27 mouse cellular contexts compared by ENCODE assay signal in the genomic region with DNA sequence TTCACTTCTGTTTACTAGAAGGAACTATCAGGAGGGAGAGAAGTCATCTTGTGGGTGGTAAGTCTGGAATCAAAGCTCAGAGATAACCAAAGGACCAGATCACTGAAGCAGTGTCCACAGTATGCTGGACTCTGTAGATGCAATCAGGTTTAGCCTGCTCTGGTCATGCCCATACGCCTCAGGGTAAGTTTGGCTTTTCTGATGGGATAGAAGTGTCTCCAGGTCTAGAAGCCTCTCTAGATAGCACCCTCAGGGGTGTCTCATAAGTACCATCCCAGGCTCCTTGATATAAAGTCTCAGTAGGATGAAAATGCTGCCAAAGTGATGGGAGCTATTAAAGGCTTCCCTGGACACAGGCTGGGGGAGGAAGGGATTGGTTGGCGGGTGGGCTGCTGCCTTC.
"Had no signal": no experiment of that assay in that cellular context is flagged by ENCODE, and none has a peak within 500 bp of the region (broad histone marks: within the 10 kb centered on the region; RNA-seq: fewer than 3 reads in every experiment).

No protein-coding gene starts in this region.

- H3K27ac ChIP-seq: embryonic facial prominence, embryonic 12.5 days; embryonic facial prominence, embryonic 15.5 days; forebrain, embryonic 10.5 days; forebrain, embryonic 12.5 days; forebrain, embryonic 13.5 days; forebrain, embryonic 15.5 days; heart, adult 2 months; heart, embryonic 10.5 days had no signal

- H3K4me2 ChIP-seq: embryonic facial prominence, embryonic 12.5 days; embryonic facial prominence, embryonic 15.5 days; forebrain, embryonic 12.5 days; forebrain, embryonic 13.5 days; forebrain, embryonic 15.5 days had no signal

- H3K27me3 ChIP-seq: embryonic facial prominence, embryonic 12.5 days; embryonic facial prominence, embryonic 15.5 days; forebrain, embryonic 12.5 days; forebrain, embryonic 13.5 days; forebrain, embryonic 15.5 days had no signal

- H3K9ac ChIP-seq: embryonic facial prominence, embryonic 12.5 days; embryonic facial prominence, embryonic 15.5 days; forebrain, embryonic 12.5 days; forebrain, embryonic 13.5 days; forebrain, embryonic 15.5 days; forebrain, postnatal 0 days had no signal

- DNase-seq: cerebellum, adult 18-20 months; cerebellum, adult 2 months; cerebellum, adult 8-10 months; cerebellum, adult 9-10 months; cerebellum, adult 9-11 months; cerebellum, postnatal 10 days; cerebellum, postnatal 14 days; cerebellum, postnatal 25 days; cerebellum, postnatal 36 days; embryo, embryonic 11 days; forebrain, postnatal 0 days; gastrocnemius, postnatal 10 days; gastrocnemius, postnatal 14 days; gastrocnemius, postnatal 25 days; gastrocnemius, postnatal 36 days; heart, adult 18-20 months; heart, adult 2 months had no signal

- H3K4me1 ChIP-seq: embryonic facial prominence, embryonic 12.5 days; embryonic facial prominence, embryonic 15.5 days; forebrain, embryonic 12.5 days; forebrain, embryonic 13.5 days; forebrain, embryonic 15.5 days; heart, embryonic 10.5 days had no signal

- H3K4me3 ChIP-seq: embryonic facial prominence, embryonic 12.5 days; embryonic facial prominence, embryonic 15.5 days; erythroblast, embryonic 14.5 days; forebrain, embryonic 10.5 days; forebrain, embryonic 12.5 days; forebrain, embryonic 13.5 days; forebrain, embryonic 15.5 days; heart, adult 2 months; heart, embryonic 10.5 days had no signal

- ATAC-seq: forebrain, embryonic 13.5 days; forebrain, embryonic 14.5 days; forebrain, embryonic 15.5 days; forebrain, embryonic 16.5 days; forebrain, postnatal 0 days had no signal
